Mouse (Mus musculus) hindbrain, embryonic 16.5 days (tissue): ENCODE measurements at regions not wholly inside any gene's neighbourhood (a gene's known extent, or its start where the extent isn't known, plus 50 kb on each side); places are given as distances from the start of the nearest gene placed in this dataset.

Source experiments
- ATAC-seq: fragments of 200-750 bp; cut with Nextera tagmentation; 2 replicates; pipeline ENCODE4 v1.8.0; 2017; ENCODE audit warnings: moderate TSS enrichment, moderate library complexity
- H3K27ac ChIP-seq: fragments of 300-500 bp; sonication (generic); 2 replicates; pipeline ENCODE4 v1.5.1; 2014; ENCODE audit warnings: low read depth, mild to moderate bottlenecking, control low read depth, low read length, moderate library complexity
- H3K27me3 ChIP-seq: fragments of 300-500 bp; sonication (generic); replicated peaks from 2 replicates; pipeline ENCODE4 v1.6.1; 2014; ENCODE audit warnings: low read length; ENCODE audit not compliant: control insufficient read depth, insufficient read depth
- H3K36me3 ChIP-seq: fragments of 300-500 bp; sonication (generic); 2 replicates; pipeline ENCODE4 v1.6.1; 2014; ENCODE audit warnings: mild to moderate bottlenecking, low read length, moderate library complexity, mixed read lengths; ENCODE audit not compliant: control insufficient read depth, insufficient read depth
- H3K4me1 ChIP-seq: fragments of 300-500 bp; sonication (generic); 2 replicates; pipeline ENCODE4 v1.6.1; 2014; ENCODE audit warnings: low read depth, low read length; ENCODE audit not compliant: control insufficient read depth, insufficient read depth
- H3K4me2 ChIP-seq: fragments of 300-500 bp; sonication (generic); 2 replicates; pipeline ENCODE4 v1.6.1; 2014; ENCODE audit warnings: mild to moderate bottlenecking, low read length, control low read depth, moderate library complexity
- H3K4me3 ChIP-seq: fragments of 300-500 bp; sonication (generic); 2 replicates; pipeline ENCODE4 v1.5.1; 2014; ENCODE audit warnings: mild to moderate bottlenecking, low read length, control low read depth, moderate library complexity
- H3K9ac ChIP-seq: fragments of 300-500 bp; sonication (generic); 2 replicates; pipeline ENCODE4 v1.6.1; 2014; ENCODE audit warnings: low read depth, mild to moderate bottlenecking, control low read depth, low read length, moderate library complexity
- H3K9me3 ChIP-seq: fragments of 300-500 bp; sonication (generic); 2 replicates; pipeline ENCODE4 v1.6.1; 2014; ENCODE audit warnings: mild to moderate bottlenecking, low read length, moderate library complexity; ENCODE audit not compliant: control insufficient read depth
- WGBS: fragments of 180-500 bp; shearing (Covaris S2); extraction: QIAGEN DNeasy Blood & Tissue Kit; methylation state at CpG from one replicate; pipeline ENCODE4 v1.1.7; 2014; 5-methylcytosine and 5-hydroxymethylcytosine counted together

- Histone ChIP-seq H3K4me3 (no peak overlapping the region), H3K9ac (no peak overlapping the region), H3K36me3 (no peaks in the 10 kb centered on the region), H3K9me3 (peaks cover 2% of the 10 kb centered on the region; the same call in 1 of the 2 replicates), H3K27ac (no peak overlapping the region), H3K4me1 (no peaks in the 10 kb centered on the region), H3K27me3 (no peaks in the 10 kb centered on the region), H3K4me2 (no peak overlapping the region)
- WGBS: 93% methylated on average over 3 of the region's 3 CpGs
- ATAC-seq: no peak
Observed at GRCm38 (mm10) chr7:34587239-34587638, 69.3 kb downstream of the Kctd15 start.

- Histone ChIP-seq H3K27me3 (no peaks in the 10 kb centered on the region), H3K9me3 (peaks cover 2% of the 10 kb centered on the region; the same call in 1 of the 2 replicates), H3K9ac (no peak overlapping the region), H3K4me3 (no peak overlapping the region), H3K4me1 (no peaks in the 10 kb centered on the region), H3K4me2 (no peak overlapping the region), H3K36me3 (no peaks in the 10 kb centered on the region), H3K27ac (no peak overlapping the region)
- whole genome bisulfite sequencing: 52% methylated on average over 4 of the region's 4 CpGs
- ATAC-seq: no peak
Observed at GRCm38 (mm10) chr7:34585312-34585865, 71.1 kb downstream of the Kctd15 start.

- H3K27me3 ChIP-seq: no peaks in the 10 kb centered on the region
- H3K27ac ChIP-seq: no peak overlapping the region
- no peaks in the 10 kb centered on the region for H3K4me1 ChIP-seq
- H3K9ac ChIP-seq: no peak overlapping the region
- H3K4me3 ChIP-seq: no peak overlapping the region
- no peak for ATAC-seq
- WGBS: 95% methylated on average over 7 of the region's 7 CpGs
- H3K36me3 ChIP-seq: no peaks in the 10 kb centered on the region
- H3K4me2 ChIP-seq: no peak overlapping the region
- H3K9me3 ChIP-seq: peaks cover 2% of the 10 kb centered on the region; the same call in 1 of the 2 replicates
Observed at GRCm38 (mm10) chr7:34584870-34585269, 71.7 kb downstream of the Kctd15 start.

- Histone ChIP-seq H3K4me2 (no peak overlapping the region), H3K27me3 (no peaks in the 10 kb centered on the region), H3K9me3 (peaks cover 2% of the 10 kb centered on the region; the same call in 1 of the 2 replicates), H3K4me1 (no peaks in the 10 kb centered on the region), H3K27ac (no peak overlapping the region), H3K9ac (no peak overlapping the region), H3K4me3 (no peak overlapping the region), H3K36me3 (no peaks in the 10 kb centered on the region)
- no peak for ATAC-seq
- WGBS: 91% methylated on average over 9 of the region's 9 CpGs
Observed at GRCm38 (mm10) chr7:34580866-34581265, 75.7 kb downstream of the Kctd15 start.

- Histone ChIP-seq H3K9ac (no peak overlapping the region), H3K4me1 (peaks cover 14% of the 10 kb centered on the region), H3K4me3 (no peak overlapping the region), H3K9me3 (no peaks in the 10 kb centered on the region), H3K36me3 (no peaks in the 10 kb centered on the region), H3K27ac (no peak overlapping the region), H3K4me2 (no peak overlapping the region), H3K27me3 (no peaks in the 10 kb centered on the region)
- peak; percentile 38; the same call in 1 of the 2 replicates for ATAC-seq
- 41% methylated on average over 10 of the region's 10 CpGs for WGBS
Observed at GRCm38 (mm10) chr7:34571295-34571694, 85.2 kb downstream of the Kctd15 start.

- peak overlapping the region; percentile 54 for H3K9ac ChIP-seq
Observed at GRCm38 (mm10) chr7:34570114-34571065, 86.1 kb downstream of the Kctd15 start.

GRCm38 (mm10) chr7:34569747-34570113, 86.8 kb downstream of the Kctd15 start:
- H3K36me3 ChIP-seq: no peaks in the 10 kb centered on the region
- H3K4me2 ChIP-seq: peak overlapping the region; percentile 70
- H3K4me1 ChIP-seq: peaks cover 14% of the 10 kb centered on the region
- peak overlapping the region; percentile 30 for H3K4me3 ChIP-seq
- peak overlapping the region; percentile 49; the same call in 1 of the 2 replicates for H3K27ac ChIP-seq
- 18% methylated on average over 8 of the region's 8 CpGs for WGBS
- ATAC-seq: peak; percentile 22; the same call in 1 of the 2 replicates
- no peaks in the 10 kb centered on the region for H3K27me3 ChIP-seq
- H3K9me3 ChIP-seq: no peaks in the 10 kb centered on the region
- H3K9ac ChIP-seq: peak overlapping the region; percentile 54

More at GRCm38 (mm10) chr7:34570114-34571065, 86.1 kb downstream of the Kctd15 start:
- H3K9me3 ChIP-seq: no peaks in the 10 kb centered on the region
- H3K4me3 ChIP-seq: peak overlapping the region; percentile 30
- no peaks in the 10 kb centered on the region for H3K36me3 ChIP-seq
- H3K27me3 ChIP-seq: no peaks in the 10 kb centered on the region
- ATAC-seq: peak; percentile 90
- 2% methylated on average over 42 of the region's 43 CpGs for WGBS
- H3K4me2 ChIP-seq: peak overlapping the region; percentile 70
- peak overlapping the region; percentile 49; the same call in 1 of the 2 replicates for H3K27ac ChIP-seq
- peaks cover 14% of the 10 kb centered on the region for H3K4me1 ChIP-seq

GRCm38 (mm10) chr7:34567575-34567974, 89.0 kb downstream of the Kctd15 start:
- no peak for ATAC-seq
- Histone ChIP-seq H3K27me3 (no peaks in the 10 kb centered on the region), H3K4me1 (peaks cover 14% of the 10 kb centered on the region), H3K9me3 (no peaks in the 10 kb centered on the region), H3K4me3 (no peak overlapping the region), H3K9ac (no peak overlapping the region), H3K36me3 (no peaks in the 10 kb centered on the region), H3K27ac (no peak overlapping the region), H3K4me2 (no peak overlapping the region)
- WGBS: 71% methylated on average over 5 of the region's 5 CpGs

GRCm38 (mm10) chr7:34562160-34562559, 94.4 kb downstream of the Kctd15 start:
- Histone ChIP-seq H3K9me3 (no peaks in the 10 kb centered on the region; the same call in 1 of the 2 replicates), H3K4me1 (no peaks in the 10 kb centered on the region), H3K4me2 (no peak overlapping the region), H3K9ac (no peak overlapping the region), H3K27me3 (no peaks in the 10 kb centered on the region), H3K27ac (no peak overlapping the region), H3K4me3 (no peak overlapping the region), H3K36me3 (no peaks in the 10 kb centered on the region)
- WGBS: 84% methylated on average over 2 of the region's 2 CpGs
- ATAC-seq: no peak
